Mouse (Mus musculus) heart, postnatal 0 days (tissue): ENCODE measurements at regions not wholly inside any gene's neighbourhood (a gene's known extent, or its start where the extent isn't known, plus 50 kb on each side); places are given as distances from the start of the nearest gene placed in this dataset.

ENCODE experiments used
- ATAC-seq: fragments of 200-750 bp; cut with Nextera tagmentation; 2 replicates; pipeline ENCODE4 v1.8.0; 2017; ENCODE audit warnings: low read depth, moderate number of reproducible peaks, moderate library complexity; ENCODE audit not compliant: insufficient read depth
- DNase-seq: peaks from one replicate; pipeline ENCODE4 v3.0.0-alpha.2; 2016; ENCODE audit warnings: low spot score
- H3K27ac ChIP-seq: fragments of 300-500 bp; sonication (generic); 2 replicates; pipeline ENCODE4 v1.5.1; 2014; ENCODE audit warnings: low read depth, mild to moderate bottlenecking
- H3K27me3 ChIP-seq: fragments of 300-500 bp; sonication (generic); 2 replicates; pipeline ENCODE4 v1.6.1; 2014; ENCODE audit warnings: low read length, mixed read lengths; ENCODE audit not compliant: control insufficient read depth, insufficient read depth
- H3K36me3 ChIP-seq: fragments of 300-500 bp; sonication (generic); replicated peaks from 2 replicates; pipeline ENCODE4 v1.6.1; 2014; ENCODE audit warnings: low read length, mixed read lengths; ENCODE audit not compliant: control insufficient read depth, insufficient read depth
- H3K4me1 ChIP-seq: fragments of 300-500 bp; sonication (generic); 2 replicates; pipeline ENCODE4 v1.6.1; 2014; ENCODE audit warnings: antibody characterized with exemption; ENCODE audit not compliant: control insufficient read depth, insufficient read depth
- H3K4me2 ChIP-seq: fragments of 300-500 bp; sonication (generic); 2 replicates; pipeline ENCODE4 v1.6.1; 2014; ENCODE audit warnings: low read depth, mild to moderate bottlenecking, low read length, moderate library complexity
- H3K4me3 ChIP-seq: fragments of 300-500 bp; sonication (generic); 2 replicates; pipeline ENCODE4 v1.5.1; 2014; ENCODE audit warnings: low read depth, low read length
- H3K9ac ChIP-seq: fragments of 300-500 bp; sonication (generic); replicated peaks from 2 replicates; pipeline ENCODE4 v1.6.1; 2014; ENCODE audit warnings: low read depth, low read length, mixed read lengths
- H3K9me3 ChIP-seq: fragments of 300-500 bp; sonication (generic); replicated peaks from 2 replicates; pipeline ENCODE4 v1.6.1; 2016; ENCODE audit warnings: low read length; ENCODE audit not compliant: control insufficient read depth
- CTCF ChIP-seq: IDR thresholded peaks from 2 replicates; pipeline ENCODE4 v1.5.1; 2016; ENCODE audit warnings: antibody characterized with exemption, control low read depth, low read depth
- EP300 ChIP-seq: IDR thresholded peaks from 2 replicates; pipeline ENCODE4 v1.6.1; 2016; ENCODE audit warnings: antibody characterized with exemption, low read depth
- WGBS: fragments of 180-500 bp; shearing (Covaris S2); extraction: QIAGEN DNeasy Blood & Tissue Kit; methylation state at CpG from one replicate; pipeline ENCODE4 v1.1.7; 2014; 5-methylcytosine and 5-hydroxymethylcytosine counted together

- DNase-seq (no peak), ATAC-seq (no peak)
- Histone ChIP-seq H3K27ac (no peak overlapping the region), H3K9ac (no peak overlapping the region), H3K9me3 (no peaks in the 10 kb centered on the region), H3K4me3 (no peak overlapping the region), H3K4me1 (no peaks in the 10 kb centered on the region), H3K4me2 (no peak overlapping the region), H3K27me3 (no peaks in the 10 kb centered on the region), H3K36me3 (no peaks in the 10 kb centered on the region)
- 66% methylated on average over 6 of the region's 6 CpGs for WGBS
- no peak for TF ChIP-seq EP300
- no peak for TF ChIP-seq CTCF
Measured at GRCm38 (mm10) chr9:120820892-120821291, 108.1 kb upstream of the Ctnnb1 start.

GRCm38 (mm10) chr9:120823397-120823796 is 105.6 kb upstream of the Ctnnb1 start:
- Histone ChIP-seq H3K4me2 (no peak overlapping the region), H3K4me1 (no peaks in the 10 kb centered on the region), H3K9ac (no peak overlapping the region), H3K27ac (no peak overlapping the region), H3K36me3 (no peaks in the 10 kb centered on the region), H3K4me3 (no peak overlapping the region), H3K9me3 (no peaks in the 10 kb centered on the region), H3K27me3 (no peaks in the 10 kb centered on the region)
- ATAC-seq = no peak
- TF ChIP-seq CTCF (no peak), EP300 (no peak)
- WGBS = 64% methylated on average over 6 of the region's 6 CpGs
- no peak for DNase-seq

GRCm38 (mm10) chr9:120826266-120826665 is 102.8 kb upstream of the Ctnnb1 start:
- Histone ChIP-seq H3K9ac (no peak overlapping the region), H3K4me3 (no peak overlapping the region), H3K4me2 (no peak overlapping the region), H3K27me3 (no peaks in the 10 kb centered on the region), H3K4me1 (0 out of 2 replicates have a peak, but pooled peaks cover 4% of the 10 kb centered on the region), H3K36me3 (no peaks in the 10 kb centered on the region), H3K9me3 (no peaks in the 10 kb centered on the region), H3K27ac (no peak overlapping the region)
- no peak for DNase-seq
- WGBS = 48% methylated on average over 4 of the region's 4 CpGs
- ATAC-seq = peak; percentile 39; the same call in 1 of the 2 replicates
- no peak for TF ChIP-seq CTCF
- no peak for TF ChIP-seq EP300

GRCm38 (mm10) chr9:120830526-120830925 is 98.5 kb upstream of the Ctnnb1 start:
- Histone ChIP-seq H3K9me3 (no peaks in the 10 kb centered on the region), H3K4me1 (0 out of 2 replicates have a peak, but pooled peaks cover 4% of the 10 kb centered on the region), H3K9ac (no peak overlapping the region), H3K4me2 (no peak overlapping the region), H3K4me3 (no peak overlapping the region), H3K27me3 (no peaks in the 10 kb centered on the region), H3K27ac (no peak overlapping the region), H3K36me3 (no peaks in the 10 kb centered on the region)
- DNase-seq (peak; percentile 14), ATAC-seq (no peak)
- TF ChIP-seq EP300 = no peak
- no peak for TF ChIP-seq CTCF
- WGBS = 32% methylated on average over 5 of the region's 5 CpGs

GRCm38 (mm10) chr9:120834166-120834565 is 94.8 kb upstream of the Ctnnb1 start:
- H3K27ac ChIP-seq = no peak overlapping the region
- no peak overlapping the region for H3K9ac ChIP-seq
- H3K4me1 ChIP-seq = 0 out of 2 replicates have a peak, but pooled peaks cover 4% of the 10 kb centered on the region
- no peak for TF ChIP-seq CTCF
- TF ChIP-seq EP300 = no peak
- H3K4me3 ChIP-seq = no peak overlapping the region
- 68% methylated on average over 9 of the region's 9 CpGs for WGBS
- H3K4me2 ChIP-seq = no peak overlapping the region
- DNase-seq = no peak
- H3K9me3 ChIP-seq = no peaks in the 10 kb centered on the region
- no peak for ATAC-seq
- H3K27me3 ChIP-seq = no peaks in the 10 kb centered on the region
- H3K36me3 ChIP-seq = no peaks in the 10 kb centered on the region

GRCm38 (mm10) chr9:120835621-120836020 is 93.4 kb upstream of the Ctnnb1 start:
- no peaks in the 10 kb centered on the region for H3K9me3 ChIP-seq
- 78% methylated on average over 4 of the region's 4 CpGs for WGBS
- no peak overlapping the region for H3K4me3 ChIP-seq
- no peak overlapping the region for H3K27ac ChIP-seq
- H3K4me2 ChIP-seq = no peak overlapping the region
- no peak overlapping the region for H3K9ac ChIP-seq
- no peak for TF ChIP-seq EP300
- TF ChIP-seq CTCF = no peak
- no peak for DNase-seq
- no peak for ATAC-seq
- H3K27me3 ChIP-seq = no peaks in the 10 kb centered on the region
- H3K4me1 ChIP-seq = 0 out of 2 replicates have a peak, but pooled peaks cover 1% of the 10 kb centered on the region
- H3K36me3 ChIP-seq = no peaks in the 10 kb centered on the region
